Mouse (Mus musculus): ENCODE results near the gene Asic2. TPM values are rescaled to one million over a fixed set of nuclear protein-coding genes. Genes with fewer than 3 reads are reported as not detected.
"Not testable (repeated sequence)": the region's sequence is repeated elsewhere in the genome, so short reads cannot be mapped to it uniquely, and the experiment has no call there.

Asic2 gene
- polyA plus RNA-seq, 1 experiment from 2014 or later, result not detected

DNA sequence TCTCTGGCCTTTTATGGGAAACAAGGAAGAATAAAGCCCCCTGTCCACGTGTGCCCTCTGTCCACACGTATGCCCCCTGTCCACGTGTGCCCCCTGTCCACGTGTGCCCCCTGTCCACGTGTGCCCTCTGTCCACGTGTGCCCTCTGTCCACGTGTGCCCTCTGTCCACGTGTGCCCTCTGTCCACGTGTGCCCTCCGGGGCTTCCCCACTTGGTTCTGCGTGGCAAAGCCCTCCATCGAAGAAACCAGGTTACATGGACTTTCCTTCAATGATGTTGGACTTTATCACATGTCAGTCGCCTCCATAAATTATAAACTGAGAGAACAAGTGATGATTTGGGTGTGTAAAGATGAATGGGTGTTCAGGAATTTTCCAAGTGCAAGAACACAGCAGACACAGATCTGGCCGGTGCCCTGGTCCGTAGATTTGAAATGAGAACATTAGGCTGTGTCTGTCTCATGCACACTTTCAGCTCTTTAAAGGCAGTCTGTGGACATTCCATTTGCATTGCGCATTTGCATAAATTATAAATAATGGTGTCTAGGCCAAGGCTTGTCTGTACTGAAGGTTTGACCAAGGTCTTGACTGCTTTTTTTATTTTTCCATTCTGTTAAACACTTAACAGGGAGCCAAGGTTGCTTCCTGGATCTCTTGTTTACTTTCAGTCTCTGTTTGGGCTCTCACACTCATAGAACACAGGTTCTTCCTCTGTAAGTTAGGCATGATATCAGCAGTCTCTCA lies 695.4 kb downstream of the Asic2 start:
- Histone ChIP-seq H3K27ac (no peak overlapping the region), H3K4me1 (replicated peaks) (no peaks in the 10 kb centered on the region), H3K36me3 (no peaks in the 10 kb centered on the region), H3K27me3 (no peaks in the 10 kb centered on the region), H3K9ac (no peak overlapping the region), H3K9me3 (replicated peaks) (no peaks in the 10 kb centered on the region; the same call in 1 of the 2 replicates), H3K4me3 (replicated peaks) (no peak overlapping the region), H3K4me2 (no peak overlapping the region)
- DNase-seq (no peak), ATAC-seq (ENCODE audit: low read depth) (no peak)
- WGBS (ENCODE audit: insufficient replicate concordance), result 75% methylated on average over 16 of the region's 16 CpGs

DNA sequence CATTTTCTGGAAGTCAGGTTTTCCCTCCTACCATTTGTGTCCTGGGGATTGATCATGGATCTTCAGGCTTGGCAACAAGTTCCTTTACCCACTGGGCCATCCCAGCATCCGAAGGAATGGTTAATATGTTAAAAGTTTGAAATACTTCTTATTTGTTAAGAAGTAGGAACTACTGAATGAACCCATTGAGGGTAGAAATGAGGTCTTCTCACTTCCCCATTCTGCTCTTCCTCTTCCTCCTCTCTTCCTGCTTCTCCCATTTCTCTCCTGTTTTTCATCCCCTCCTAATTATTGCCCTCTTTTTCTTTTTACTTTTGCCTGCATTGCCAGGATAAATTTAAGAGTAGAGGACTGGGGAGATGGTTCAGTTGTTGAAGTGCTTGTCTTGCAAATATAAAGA lies 696.8 kb downstream of the Asic2 start:
- no peak overlapping the region for H3K9ac ChIP-seq
- H3K4me1 ChIP-seq (replicated peaks), result no peaks in the 10 kb centered on the region
- H3K27ac ChIP-seq, result no peak overlapping the region
- H3K4me2 ChIP-seq, result no peak overlapping the region
- no peak for DNase-seq
- H3K9me3 ChIP-seq (replicated peaks), result no peaks in the 10 kb centered on the region; the same call in 1 of the 2 replicates
- no peaks in the 10 kb centered on the region for H3K36me3 ChIP-seq
- no peaks in the 10 kb centered on the region for H3K27me3 ChIP-seq
- no peak for ATAC-seq (ENCODE audit: low read depth)
- whole genome bisulfite sequencing (ENCODE audit: insufficient replicate concordance), result 50% methylated on average over 1 of the region's 1 CpGs
- no peak overlapping the region for H3K4me3 ChIP-seq (replicated peaks)

DNA sequence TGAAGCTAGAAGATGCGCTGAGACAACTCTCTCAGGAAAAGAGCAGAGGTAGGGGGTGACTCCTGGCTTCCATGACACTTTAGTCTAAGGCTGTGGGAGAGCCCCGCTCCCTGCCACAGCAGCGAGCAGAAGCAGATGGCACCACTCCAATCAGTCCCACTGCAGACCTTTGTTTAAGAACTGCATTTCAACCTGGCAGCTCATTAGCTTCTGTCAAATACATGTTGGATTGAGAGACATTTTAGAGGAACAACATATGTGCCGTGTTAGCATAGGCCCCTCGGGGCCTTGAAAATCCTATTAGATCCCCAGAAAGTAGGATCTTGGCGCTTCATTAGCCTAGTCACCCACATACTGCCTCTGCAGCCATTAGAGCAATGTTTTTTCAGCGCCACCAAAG lies 697.7 kb downstream of the Asic2 start:
- Histone ChIP-seq H3K27ac (no peak overlapping the region), H3K4me3 (replicated peaks) (no peak overlapping the region), H3K9ac (no peak overlapping the region), H3K27me3 (no peaks in the 10 kb centered on the region), H3K4me2 (no peak overlapping the region), H3K9me3 (replicated peaks) (no peaks in the 10 kb centered on the region; the same call in 1 of the 2 replicates), H3K4me1 (replicated peaks) (no peaks in the 10 kb centered on the region), H3K36me3 (no peaks in the 10 kb centered on the region)
- DNase-seq, result no peak
- no peak for ATAC-seq (ENCODE audit: low read depth)
- 63% methylated on average over 7 of the region's 7 CpGs for WGBS (ENCODE audit: insufficient replicate concordance)

DNA sequence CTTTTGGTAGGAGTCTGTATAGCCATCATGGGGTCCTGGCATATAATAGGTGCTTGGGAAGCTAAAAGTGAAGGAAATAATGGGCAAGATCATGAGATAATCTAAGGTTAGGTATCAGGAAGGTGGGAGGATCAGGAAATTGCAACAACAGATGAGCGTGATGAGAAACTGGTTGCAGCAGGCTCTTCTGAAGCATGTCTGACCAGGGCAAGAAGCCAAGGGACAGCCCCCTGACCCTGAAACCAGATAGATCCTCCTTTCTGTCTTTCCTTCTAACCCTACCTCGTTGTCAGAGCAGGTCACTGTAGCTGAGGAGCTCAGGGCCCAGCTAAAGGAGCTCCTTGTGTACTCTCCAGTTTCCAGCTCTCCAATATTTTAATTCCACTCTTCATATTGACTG lies 704.5 kb downstream of the Asic2 start:
- Histone ChIP-seq H3K9ac (no peak overlapping the region), H3K27ac (no peak overlapping the region), H3K4me2 (no peak overlapping the region), H3K27me3 (no peaks in the 10 kb centered on the region), H3K36me3 (no peaks in the 10 kb centered on the region), H3K4me1 (replicated peaks) (no peaks in the 10 kb centered on the region), H3K4me3 (replicated peaks) (no peak overlapping the region), H3K9me3 (replicated peaks) (no peaks in the 10 kb centered on the region; the same call in 1 of the 2 replicates)
- no peak for ATAC-seq (ENCODE audit: low read depth)
- no peak for DNase-seq
- WGBS (ENCODE audit: insufficient replicate concordance), result 45% methylated on average over 2 of the region's 2 CpGs

DNA sequence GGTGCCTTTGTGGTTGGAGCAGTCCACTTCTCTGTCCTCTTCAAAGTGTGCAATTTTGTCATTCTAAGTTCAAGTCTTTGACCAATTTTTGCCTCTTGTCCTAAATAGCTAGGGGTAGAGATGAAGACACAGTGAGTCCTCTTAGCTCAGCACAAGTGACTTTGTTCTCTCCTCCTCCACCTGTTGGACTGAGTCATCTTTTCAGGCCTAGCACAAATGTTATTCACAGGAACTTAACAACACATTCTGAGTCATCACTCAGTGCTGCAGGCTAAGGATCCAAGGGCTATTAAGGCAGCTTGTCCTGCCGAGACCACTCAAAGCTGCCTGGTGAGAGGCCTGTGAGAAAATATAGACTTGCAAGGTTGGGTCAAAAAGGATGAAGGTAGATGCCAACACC lies 705.1 kb downstream of the Asic2 start:
- Histone ChIP-seq H3K4me2 (no peak overlapping the region), H3K9ac (no peak overlapping the region), H3K27ac (no peak overlapping the region), H3K4me3 (replicated peaks) (no peak overlapping the region), H3K9me3 (replicated peaks) (no peaks in the 10 kb centered on the region), H3K27me3 (no peaks in the 10 kb centered on the region), H3K36me3 (no peaks in the 10 kb centered on the region), H3K4me1 (replicated peaks) (no peaks in the 10 kb centered on the region)
- ATAC-seq (ENCODE audit: low read depth) (no peak), DNase-seq (no peak)
- WGBS (ENCODE audit: insufficient replicate concordance), result 62% methylated on average over 1 of the region's 1 CpGs

DNA sequence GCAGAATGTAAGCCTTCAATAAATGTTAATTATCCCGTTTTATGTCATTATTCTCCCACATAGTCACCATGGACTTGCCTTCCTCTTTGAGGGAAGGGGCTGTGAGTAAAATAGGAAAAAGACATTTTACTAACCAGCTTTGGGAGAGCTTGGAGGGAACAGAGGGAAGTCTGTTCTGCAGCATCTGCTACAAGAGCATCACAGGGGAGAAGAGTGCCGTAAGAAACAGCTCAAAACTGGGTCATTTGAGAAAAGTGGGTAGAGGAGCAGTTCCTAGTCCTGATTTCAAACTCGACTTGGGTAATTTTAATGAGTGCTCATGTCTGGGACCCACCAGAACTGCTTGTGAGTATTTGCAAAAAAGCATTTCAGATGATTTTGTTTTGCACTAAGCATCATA lies 707.0 kb downstream of the Asic2 start:
- no peaks in the 10 kb centered on the region for H3K36me3 ChIP-seq
- H3K27ac ChIP-seq, result no peak overlapping the region
- no peaks in the 10 kb centered on the region for H3K9me3 ChIP-seq (replicated peaks)
- no peak overlapping the region for H3K4me2 ChIP-seq
- H3K9ac ChIP-seq, result no peak overlapping the region
- no peak overlapping the region for H3K4me3 ChIP-seq (replicated peaks)
- DNase-seq (no peak), ATAC-seq (ENCODE audit: low read depth) (no peak)
- H3K27me3 ChIP-seq, result no peaks in the 10 kb centered on the region
- H3K4me1 ChIP-seq (replicated peaks), result no peaks in the 10 kb centered on the region
- 49% methylated on average over 3 of the region's 3 CpGs for WGBS (ENCODE audit: insufficient replicate concordance)

DNA sequence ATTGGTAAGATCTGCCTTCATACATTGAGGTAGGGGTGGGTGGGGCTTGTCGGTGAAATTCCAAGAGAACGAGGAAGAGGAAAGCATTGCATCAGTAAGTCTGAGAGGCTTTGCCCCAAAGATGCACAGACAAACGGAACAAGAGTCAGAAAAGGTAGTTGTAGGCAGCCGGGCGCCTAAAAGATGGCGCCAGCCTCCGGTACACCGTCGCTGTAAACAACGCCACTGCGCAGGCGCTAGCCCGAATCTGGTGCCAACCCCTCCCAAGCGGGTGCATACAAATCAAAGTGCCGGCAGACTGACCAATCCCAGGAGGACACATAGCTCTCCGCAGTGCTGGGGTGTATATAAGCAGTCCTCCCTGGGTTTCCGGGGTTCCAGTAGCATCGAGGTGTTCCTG lies 727.1 kb downstream of the Asic2 start:
- H3K27ac ChIP-seq; DNase-seq; ATAC-seq (ENCODE audit: low read depth); H3K36me3 ChIP-seq; H3K27me3 ChIP-seq; H3K9me3 ChIP-seq (replicated peaks); H3K4me1 ChIP-seq (replicated peaks); H3K4me3 ChIP-seq (replicated peaks); H3K9ac ChIP-seq; H3K4me2 ChIP-seq: not testable (repeated sequence)
- 80% methylated on average over 18 of the region's 18 CpGs for WGBS (ENCODE audit: insufficient replicate concordance)

DNA sequence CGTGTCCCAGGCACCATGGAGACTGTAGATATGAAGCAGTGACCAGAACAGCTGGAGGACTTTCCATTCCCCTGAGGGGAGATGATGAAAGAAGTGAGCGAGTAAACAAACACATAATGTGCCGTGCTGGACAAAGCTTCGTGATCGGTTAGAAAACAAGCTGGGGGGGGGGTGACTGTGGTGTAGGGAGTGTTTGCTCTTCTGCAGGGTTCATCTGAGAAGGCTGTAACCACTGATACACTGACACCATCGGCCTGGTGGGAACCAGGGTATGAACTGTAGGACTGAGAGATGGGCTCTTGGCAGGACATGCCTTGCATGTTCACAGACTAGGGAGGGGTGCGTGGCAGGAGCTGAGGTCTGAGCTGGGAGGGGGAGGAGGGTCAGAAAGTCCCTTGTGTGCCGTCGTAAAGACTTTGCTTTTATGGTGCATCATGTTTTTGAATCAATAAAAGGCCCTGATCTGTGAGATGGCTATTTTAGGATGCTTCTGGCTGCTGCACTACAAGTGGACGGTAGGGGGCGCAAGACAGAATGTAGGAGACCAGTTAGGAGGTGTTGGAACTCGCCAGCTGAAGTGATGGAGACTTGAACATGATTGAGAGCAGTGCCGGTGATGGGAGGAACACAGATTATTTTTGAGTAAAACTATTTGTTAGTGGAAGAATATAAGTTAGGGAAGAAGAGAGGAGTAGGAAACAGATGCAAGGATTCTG lies 728.1 kb downstream of the Asic2 start:
- H3K27me3 ChIP-seq, result no peaks in the 10 kb centered on the region
- no peak overlapping the region for H3K4me2 ChIP-seq
- H3K9ac ChIP-seq, result no peak overlapping the region
- no peaks in the 10 kb centered on the region for H3K36me3 ChIP-seq
- H3K9me3 ChIP-seq (replicated peaks), result no peaks in the 10 kb centered on the region
- H3K4me3 ChIP-seq (replicated peaks), result no peak overlapping the region
- no peak for DNase-seq
- no peak for ATAC-seq (ENCODE audit: low read depth)
- H3K27ac ChIP-seq, result no peak overlapping the region
- H3K4me1 ChIP-seq (replicated peaks), result no peaks in the 10 kb centered on the region
- 42% methylated on average over 13 of the region's 13 CpGs for WGBS (ENCODE audit: insufficient replicate concordance)

DNA sequence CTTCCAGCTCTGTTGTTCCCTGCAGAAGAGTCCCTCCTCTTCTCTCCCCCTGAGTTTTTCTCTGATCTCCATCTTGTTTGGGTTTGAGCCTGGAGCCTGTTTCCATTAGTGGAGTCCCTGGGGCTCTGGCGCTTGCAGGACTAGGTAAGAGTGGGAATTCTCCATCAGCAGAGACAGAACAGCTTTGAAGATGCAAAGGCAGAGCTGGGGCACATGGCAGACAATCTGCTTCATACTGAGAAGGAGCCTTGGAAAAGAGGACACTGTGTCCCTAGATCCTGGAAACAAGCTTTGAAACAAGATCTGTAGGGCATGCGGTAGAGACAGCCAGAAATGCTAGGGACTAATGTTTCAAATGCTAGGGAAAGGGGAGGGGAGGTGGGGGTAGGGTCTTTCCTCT lies 729.2 kb downstream of the Asic2 start:
- ATAC-seq (ENCODE audit: low read depth), result no peak
- Histone ChIP-seq H3K9me3 (replicated peaks) (no peaks in the 10 kb centered on the region), H3K4me1 (replicated peaks) (no peaks in the 10 kb centered on the region), H3K27ac (no peak overlapping the region), H3K9ac (no peak overlapping the region), H3K4me2 (no peak overlapping the region), H3K27me3 (no peaks in the 10 kb centered on the region), H3K4me3 (replicated peaks) (no peak overlapping the region), H3K36me3 (no peaks in the 10 kb centered on the region)
- no peak for DNase-seq
- 64% methylated on average over 2 of the region's 2 CpGs for WGBS (ENCODE audit: insufficient replicate concordance)

DNA sequence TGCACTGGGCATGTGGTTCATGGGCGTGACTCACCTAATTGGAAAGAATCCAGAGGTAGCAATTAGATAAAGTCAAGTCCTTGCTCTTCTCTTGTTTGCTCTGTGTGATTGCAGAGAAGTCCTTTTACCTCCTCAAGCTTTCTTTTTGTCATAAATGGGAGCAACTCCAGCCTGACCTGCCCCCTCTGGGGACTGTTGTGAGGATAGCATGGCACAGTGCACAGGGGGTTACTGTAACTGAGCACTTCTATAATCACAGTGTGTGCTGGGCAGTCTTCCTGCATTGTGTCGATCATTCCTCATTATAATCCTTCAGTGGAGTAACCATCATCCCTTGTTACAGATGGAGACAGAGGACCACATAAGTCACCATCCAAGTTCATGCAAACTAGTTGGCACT lies 732.2 kb downstream of the Asic2 start:
- Histone ChIP-seq H3K4me1 (replicated peaks) (no peaks in the 10 kb centered on the region), H3K36me3 (no peaks in the 10 kb centered on the region), H3K4me2 (no peak overlapping the region), H3K27ac (no peak overlapping the region), H3K27me3 (no peaks in the 10 kb centered on the region), H3K9ac (no peak overlapping the region), H3K4me3 (replicated peaks) (no peak overlapping the region), H3K9me3 (replicated peaks) (no peaks in the 10 kb centered on the region)
- no peak for ATAC-seq (ENCODE audit: low read depth)
- DNase-seq, result no peak
- 61% methylated on average over 2 of the region's 2 CpGs for WGBS (ENCODE audit: insufficient replicate concordance)

DNA sequence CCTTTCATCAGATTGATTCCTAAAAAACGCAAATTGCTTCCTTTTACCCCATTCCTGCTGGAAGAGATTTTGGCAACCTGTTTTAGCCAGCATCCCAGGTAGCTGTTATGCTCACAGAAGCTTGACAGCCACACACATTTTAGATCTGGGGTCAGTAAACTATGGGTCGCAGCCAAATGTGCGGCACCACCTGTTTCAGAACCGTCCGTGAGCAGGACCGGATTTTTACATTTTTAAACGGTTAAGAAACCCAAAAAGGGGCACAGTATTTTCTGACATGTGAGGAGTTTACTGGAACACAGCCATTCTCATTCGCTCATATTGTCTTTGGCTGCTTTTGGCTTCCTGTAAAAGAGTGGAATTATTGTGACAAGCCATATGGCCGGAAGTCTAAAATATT lies 744.9 kb downstream of the Asic2 start:
- no peaks in the 10 kb centered on the region for H3K9me3 ChIP-seq (replicated peaks)
- no peak for ATAC-seq (ENCODE audit: low read depth)
- no peak overlapping the region for H3K4me2 ChIP-seq
- no peaks in the 10 kb centered on the region for H3K36me3 ChIP-seq
- no peaks in the 10 kb centered on the region for H3K4me1 ChIP-seq (replicated peaks)
- no peak for DNase-seq
- H3K9ac ChIP-seq, result no peak overlapping the region
- 70% methylated on average over 9 of the region's 9 CpGs for WGBS (ENCODE audit: insufficient replicate concordance)
- no peaks in the 10 kb centered on the region for H3K27me3 ChIP-seq
- no peak overlapping the region for H3K4me3 ChIP-seq (replicated peaks)
- no peak overlapping the region for H3K27ac ChIP-seq

DNA sequence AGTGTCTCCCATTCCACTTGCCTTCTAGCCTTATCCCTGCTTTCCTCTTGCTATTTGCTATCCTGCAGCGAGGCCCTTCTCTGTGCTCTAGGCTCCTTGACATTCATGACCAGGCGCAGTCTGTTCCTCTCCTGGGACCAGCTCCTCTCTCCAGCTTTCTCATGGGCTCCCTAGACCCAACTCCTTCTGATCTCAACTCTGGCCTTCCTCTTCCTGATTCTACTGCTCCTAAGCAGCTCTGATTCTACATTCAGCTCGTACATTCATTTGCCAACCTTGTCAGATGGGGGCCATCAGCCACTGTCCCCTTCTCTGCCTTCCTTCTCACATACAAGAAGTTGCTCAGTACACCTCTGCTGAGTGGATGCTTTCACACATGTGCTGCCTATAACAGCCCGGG lies 747.5 kb downstream of the Asic2 start:
- no peaks in the 10 kb centered on the region for H3K27me3 ChIP-seq
- H3K9me3 ChIP-seq (replicated peaks), result no peaks in the 10 kb centered on the region
- no peak overlapping the region for H3K4me2 ChIP-seq
- no peak overlapping the region for H3K4me3 ChIP-seq (replicated peaks)
- H3K9ac ChIP-seq, result no peak overlapping the region
- H3K36me3 ChIP-seq, result no peaks in the 10 kb centered on the region
- H3K4me1 ChIP-seq (replicated peaks), result no peaks in the 10 kb centered on the region
- no peak for DNase-seq
- ATAC-seq (ENCODE audit: low read depth), result no peak
- H3K27ac ChIP-seq, result no peak overlapping the region
- WGBS (ENCODE audit: insufficient replicate concordance), result 65% methylated on average over 4 of the region's 4 CpGs

All from liver, embryonic 13.5 days (tissue).